Mouse (Mus musculus): ENCODE data around the gene Mcu.
A peak's percentile ranks its signal among the peaks of the same experiment; 100 is the strongest.

Mcu gene

GRCm38 (mm10) chr10:59430701-59431218 lies 185.7 kb downstream of the Mcu start:
- DNase-seq (ENCODE audit: low read depth, low spot score), result no peak

DNA sequence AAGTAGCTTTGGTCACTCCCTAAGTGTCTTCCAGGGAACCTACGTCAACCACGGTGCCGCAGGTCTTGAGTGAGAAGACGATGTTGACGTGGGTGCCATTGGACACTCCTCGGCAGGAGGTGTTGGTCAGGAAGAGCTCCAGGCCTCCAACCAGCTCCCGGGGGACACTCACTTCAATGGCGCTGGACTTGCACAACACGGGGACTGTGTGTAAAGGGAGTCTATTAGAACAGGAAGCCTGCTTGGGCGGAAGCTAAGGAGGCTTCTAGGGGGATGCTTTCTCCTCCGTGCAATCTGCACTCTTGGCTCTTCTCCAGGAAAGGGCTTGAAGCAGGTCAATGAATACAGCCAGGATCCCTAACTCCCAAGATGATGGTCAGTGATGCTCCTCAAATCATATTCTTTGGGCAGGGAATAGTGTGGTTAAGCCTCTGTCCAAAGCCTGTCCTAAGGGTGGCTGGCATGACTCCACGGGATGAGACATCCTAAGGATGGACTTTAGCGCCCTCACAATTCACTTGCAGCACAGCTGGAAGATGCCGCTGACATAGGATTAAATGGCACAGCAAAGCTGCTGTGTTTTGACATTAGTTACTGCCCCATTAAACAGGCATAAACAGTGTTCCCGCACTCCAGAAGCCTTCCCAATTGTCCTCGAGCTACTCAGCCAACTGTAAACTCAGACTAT lies 186.9 kb downstream of the Mcu start:
- DNase-seq (ENCODE audit: low read depth, low spot score), result no peak

DNA sequence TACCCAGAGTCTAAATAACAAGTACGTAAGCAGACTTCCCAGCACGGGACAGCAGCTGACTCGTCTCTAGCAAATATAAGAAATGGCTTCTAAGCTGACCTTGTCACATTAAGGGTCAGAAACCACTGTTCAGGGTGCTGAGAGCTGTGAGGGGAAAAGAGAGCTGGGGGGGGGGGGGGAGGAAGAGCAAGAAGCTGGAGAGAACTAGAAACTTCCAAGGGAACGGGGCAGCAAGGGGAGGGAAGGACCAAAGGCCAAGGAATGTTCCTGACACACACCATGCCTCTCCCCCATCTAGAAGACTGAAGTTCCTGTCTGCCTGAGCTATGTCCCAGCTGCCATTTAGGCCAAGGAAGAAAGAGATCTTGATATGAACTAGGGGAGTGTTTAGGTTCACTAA lies 190.1 kb downstream of the Mcu start:
- DNase-seq (ENCODE audit: low read depth, low spot score), result no peak

GRCm38 (mm10) chr10:59425369-59425768 lies 191.1 kb downstream of the Mcu start:
- DNase-seq (ENCODE audit: low read depth, low spot score), result peak; percentile 70

- DNase-seq (ENCODE audit: low read depth, low spot score), result no peak
Measured at GRCm38 (mm10) chr10:59424453-59424852, 192.0 kb downstream of the Mcu start.

GRCm38 (mm10) chr10:59419516-59419915 lies 197.0 kb downstream of the Mcu start:
- no peak for DNase-seq (ENCODE audit: low read depth, low spot score)

DNA sequence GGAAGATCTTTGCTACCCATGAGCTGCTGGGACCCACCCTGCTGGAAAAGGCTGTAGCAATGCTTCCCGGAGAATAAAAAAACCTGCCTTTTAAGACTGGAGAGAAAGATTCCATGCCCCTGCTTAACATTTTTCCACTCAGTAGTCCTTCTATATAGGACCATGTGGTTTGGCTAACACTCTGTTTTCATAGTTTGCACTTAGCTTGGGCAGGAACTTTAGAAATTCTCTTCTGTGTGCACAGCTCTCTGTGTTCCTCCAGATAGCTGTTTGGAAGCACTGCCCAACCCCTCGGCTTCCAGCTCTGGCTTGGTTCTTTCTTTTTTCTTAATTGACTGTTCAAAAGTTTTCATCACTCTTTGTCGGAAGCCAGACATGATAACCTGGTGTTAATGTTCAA lies 199.9 kb downstream of the Mcu start:
- no peak for DNase-seq (ENCODE audit: low read depth, low spot score)

- DNase-seq (ENCODE audit: low read depth, low spot score), result no peak
Measured at GRCm38 (mm10) chr10:59413711-59414110, 202.8 kb downstream of the Mcu start.

DNA sequence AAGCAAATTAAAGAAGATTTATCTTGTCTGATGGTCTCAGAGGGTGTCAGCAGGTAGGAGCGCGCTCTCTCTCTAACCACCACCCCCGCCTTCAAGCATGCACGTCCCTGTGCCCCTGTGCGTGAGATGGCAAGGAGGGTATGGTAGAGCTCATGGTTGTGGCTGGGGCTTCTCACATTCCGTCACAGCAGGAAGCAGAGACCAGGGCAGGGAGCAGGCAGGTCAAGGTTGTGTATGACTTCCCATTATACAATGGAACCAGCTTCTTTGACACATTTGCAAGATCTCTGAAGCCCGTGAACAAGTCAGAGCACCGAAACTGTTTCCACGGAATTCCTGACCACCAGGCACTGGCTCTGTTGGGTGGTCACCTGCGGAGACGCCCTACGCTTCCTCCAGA lies 206.2 kb downstream of the Mcu start:
- no peak for DNase-seq (ENCODE audit: low read depth, low spot score)

GRCm38 (mm10) chr10:59408499-59408898 lies 208.0 kb downstream of the Mcu start:
- no peak for DNase-seq (ENCODE audit: low read depth, low spot score)

DNA sequence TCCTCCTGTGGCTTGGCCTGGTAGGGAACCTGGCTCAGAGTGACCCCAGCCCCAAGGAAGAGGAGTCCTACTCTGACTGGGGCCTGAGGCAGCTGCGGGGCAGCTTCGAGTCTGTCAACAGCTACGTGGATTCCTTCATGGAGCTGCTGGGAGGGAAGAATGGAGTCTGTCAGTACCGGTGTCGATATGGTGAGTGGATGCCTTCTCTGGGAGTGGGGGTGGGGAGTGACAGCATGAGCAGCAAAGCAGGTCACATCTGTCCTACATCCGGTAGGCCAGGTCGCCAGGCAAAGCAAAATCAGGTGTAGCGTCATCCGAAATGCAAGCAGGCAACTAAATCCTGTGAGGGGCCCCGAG lies 212.7 kb downstream of the Mcu start:
- DNase-seq (ENCODE audit: low read depth, low spot score), result no peak

DNA sequence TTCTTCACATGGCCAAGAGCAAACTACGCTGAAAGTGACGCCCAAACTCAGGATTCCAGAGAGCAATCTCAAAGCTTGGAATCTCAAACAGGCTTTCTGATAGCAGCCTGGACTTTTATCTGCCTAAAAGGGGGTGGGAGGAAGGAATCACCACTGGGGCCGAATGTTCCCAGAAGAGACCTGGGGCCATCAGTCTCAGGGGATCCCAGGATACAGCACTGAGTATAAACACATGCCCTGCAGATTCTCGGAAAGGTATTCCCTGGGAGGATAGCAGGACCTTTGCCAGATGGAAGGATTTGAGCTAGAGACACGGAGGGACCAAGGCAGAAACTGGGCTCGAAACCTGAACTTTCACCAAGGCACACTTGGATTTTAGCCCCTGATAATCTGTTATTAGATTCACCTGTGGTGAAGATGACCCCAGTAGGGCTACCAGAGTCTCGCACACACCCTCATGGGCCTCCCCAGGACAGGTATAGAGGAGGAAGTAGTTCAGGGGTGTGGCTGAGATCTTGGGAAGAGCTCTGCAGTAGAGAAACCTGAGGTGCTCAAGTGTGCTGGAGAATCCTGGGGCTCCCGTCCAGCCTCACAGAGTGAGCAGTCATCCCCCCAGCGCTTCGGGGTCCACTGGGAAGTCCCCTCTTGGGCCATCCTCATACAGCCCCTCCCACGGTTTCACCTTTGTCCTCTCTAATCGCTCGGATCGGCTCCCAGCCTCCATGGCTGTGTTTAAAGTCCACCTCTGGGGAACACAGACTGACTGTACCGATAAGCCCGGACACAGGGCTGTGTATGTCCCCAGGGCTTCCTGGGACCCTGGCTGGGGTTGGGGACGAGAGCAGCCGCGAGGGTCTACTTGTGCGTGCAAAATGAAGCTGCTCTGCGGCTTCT lies 213.3 kb downstream of the Mcu start, which contains the start of gene Pla2g12b:
Pla2g12b (plus strand) TSS at position 762 of the 894 bp plus-strand sequence.
- no peak for DNase-seq (ENCODE audit: low read depth, low spot score)

All from skeletal muscle tissue, adult 2 months (tissue).